Mouse (Mus musculus): ENCODE results near the gene Map6. TPM values are rescaled to one million over a fixed set of nuclear protein-coding genes. Genes with fewer than 3 reads are reported as not detected.
A peak's percentile ranks its signal among the peaks of the same experiment; 100 is the strongest.

The Map6 gene
- polyA plus RNA-seq, 1 experiment = 0.12 TPM

DNA sequence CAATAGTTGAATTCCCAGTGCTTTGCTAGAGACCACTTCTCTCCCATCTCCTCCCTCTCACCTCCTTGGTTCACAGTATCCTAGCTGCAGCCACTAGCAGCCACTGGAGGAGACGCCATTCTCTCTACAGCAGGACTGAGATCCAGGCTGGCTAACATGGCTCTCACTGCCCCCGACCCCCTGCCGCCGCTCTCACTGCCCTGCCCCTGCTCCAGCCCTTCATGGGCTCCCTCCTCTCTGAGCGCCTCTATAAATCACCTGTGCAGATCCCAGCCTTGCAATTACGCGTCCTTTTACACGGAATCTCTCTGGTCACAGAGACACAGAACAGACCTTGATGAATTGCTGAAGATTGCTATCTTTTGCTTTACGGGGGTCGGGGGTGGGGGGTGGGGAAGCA lies 57.6 kb downstream of the Map6 start:
- Histone ChIP-seq H3K9me3 (no peaks in the 10 kb centered on the region), H3K36me3 (replicated peaks; ENCODE audit: low read length) (no peaks in the 10 kb centered on the region), H3K4me1 (no peaks in the 10 kb centered on the region), H3K27me3 (replicated peaks) (peaks cover 90% of the 10 kb centered on the region), H3K4me3 (replicated peaks) (no peak overlapping the region)
- TF ChIP-seq FLI1 (IDR thresholded peaks at IDR 0.05; ENCODE audit: low read length) = no peak
- no peak for TF ChIP-seq GATA1 (IDR thresholded peaks at IDR 0.05; ENCODE audit: borderline replicate concordance, low read length)

DNA sequence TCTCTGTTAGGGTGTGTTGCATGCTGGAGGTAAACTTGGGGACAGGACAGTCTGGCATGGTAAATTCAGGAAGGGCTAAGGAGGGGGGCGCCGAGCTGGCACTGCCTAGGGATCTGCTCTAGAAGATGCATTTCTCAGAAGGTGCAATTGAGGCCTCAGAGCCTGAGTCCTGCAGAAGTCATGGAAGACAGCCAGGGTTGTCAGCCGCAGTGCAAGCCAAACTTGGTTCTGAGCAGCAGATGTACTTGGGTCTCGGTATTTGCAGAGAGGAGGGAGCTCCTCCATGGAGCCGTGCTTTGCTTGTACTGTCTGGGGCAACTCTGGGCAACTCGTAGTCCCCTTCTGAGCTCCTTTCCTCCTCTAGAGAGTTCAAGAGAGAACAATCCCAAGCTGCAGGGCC lies 58.9 kb downstream of the Map6 start:
- H3K4me3 ChIP-seq (replicated peaks) = no peak overlapping the region
- TF ChIP-seq FLI1 (IDR thresholded peaks at IDR 0.05; ENCODE audit: low read length) (no peak), GATA1 (IDR thresholded peaks at IDR 0.05; ENCODE audit: borderline replicate concordance, low read length) (no peak)
- H3K4me1 ChIP-seq = no peaks in the 10 kb centered on the region
- H3K9me3 ChIP-seq = no peaks in the 10 kb centered on the region
- peaks cover 90% of the 10 kb centered on the region for H3K27me3 ChIP-seq (replicated peaks)
- H3K36me3 ChIP-seq (replicated peaks; ENCODE audit: low read length) = no peaks in the 10 kb centered on the region

DNA sequence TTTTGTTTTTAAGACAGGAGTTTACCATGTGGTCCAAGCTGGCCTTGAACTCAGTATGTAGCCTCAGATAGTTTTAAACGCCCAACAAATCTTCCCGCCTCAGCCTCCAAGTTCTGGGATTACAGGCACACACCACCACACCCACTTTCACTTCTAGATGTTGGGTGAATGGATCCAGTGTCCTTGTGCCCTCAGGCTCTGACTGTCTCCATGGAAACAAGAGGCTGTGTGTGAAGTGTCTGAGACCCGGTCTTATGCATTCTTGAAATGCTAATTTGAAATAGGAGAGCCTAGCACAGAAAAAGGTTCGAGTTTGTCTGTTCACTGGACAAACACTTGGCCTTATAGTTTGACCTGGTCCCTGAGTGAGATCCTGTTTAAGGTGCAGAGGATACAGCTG lies 61.6 kb downstream of the Map6 start:
- Histone ChIP-seq H3K4me1 (peaks cover 7% of the 10 kb centered on the region), H3K9me3 (no peaks in the 10 kb centered on the region), H3K4me3 (replicated peaks) (no peak overlapping the region), H3K36me3 (replicated peaks; ENCODE audit: low read length) (no peaks in the 10 kb centered on the region), H3K27me3 (replicated peaks) (peaks cover 69% of the 10 kb centered on the region)
- TF ChIP-seq FLI1 (IDR thresholded peaks at IDR 0.05; ENCODE audit: low read length) (no peak), GATA1 (IDR thresholded peaks at IDR 0.05; ENCODE audit: borderline replicate concordance, low read length) (no peak)

DNA sequence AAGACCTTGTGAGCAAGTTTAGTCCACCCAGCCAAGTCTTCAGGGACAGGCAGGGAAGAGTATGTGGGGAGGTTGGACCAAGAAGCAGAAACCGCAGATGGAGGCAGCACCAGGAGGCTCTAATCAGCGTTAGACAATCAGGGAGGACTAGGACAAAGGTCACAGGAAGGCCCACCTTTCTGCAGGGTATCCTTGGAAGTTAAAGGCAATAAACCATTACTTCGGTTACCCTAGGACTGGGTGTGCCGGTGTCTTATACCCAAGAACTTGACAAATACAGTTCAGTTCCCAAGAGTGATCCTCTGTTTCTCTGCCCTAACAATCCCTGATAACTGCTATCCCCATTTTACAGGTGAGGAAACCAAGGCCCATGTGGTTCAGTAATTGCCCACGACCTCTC lies 62.8 kb downstream of the Map6 start:
- no peak for TF ChIP-seq GATA1 (IDR thresholded peaks at IDR 0.05; ENCODE audit: borderline replicate concordance, low read length)
- TF ChIP-seq FLI1 (IDR thresholded peaks at IDR 0.05; ENCODE audit: low read length) = no peak
- no peaks in the 10 kb centered on the region for H3K9me3 ChIP-seq
- H3K36me3 ChIP-seq (replicated peaks; ENCODE audit: low read length) = no peaks in the 10 kb centered on the region
- H3K27me3 ChIP-seq (replicated peaks) = peaks cover 66% of the 10 kb centered on the region
- no peak overlapping the region for H3K4me3 ChIP-seq (replicated peaks)
- H3K4me1 ChIP-seq = peaks cover 7% of the 10 kb centered on the region

DNA sequence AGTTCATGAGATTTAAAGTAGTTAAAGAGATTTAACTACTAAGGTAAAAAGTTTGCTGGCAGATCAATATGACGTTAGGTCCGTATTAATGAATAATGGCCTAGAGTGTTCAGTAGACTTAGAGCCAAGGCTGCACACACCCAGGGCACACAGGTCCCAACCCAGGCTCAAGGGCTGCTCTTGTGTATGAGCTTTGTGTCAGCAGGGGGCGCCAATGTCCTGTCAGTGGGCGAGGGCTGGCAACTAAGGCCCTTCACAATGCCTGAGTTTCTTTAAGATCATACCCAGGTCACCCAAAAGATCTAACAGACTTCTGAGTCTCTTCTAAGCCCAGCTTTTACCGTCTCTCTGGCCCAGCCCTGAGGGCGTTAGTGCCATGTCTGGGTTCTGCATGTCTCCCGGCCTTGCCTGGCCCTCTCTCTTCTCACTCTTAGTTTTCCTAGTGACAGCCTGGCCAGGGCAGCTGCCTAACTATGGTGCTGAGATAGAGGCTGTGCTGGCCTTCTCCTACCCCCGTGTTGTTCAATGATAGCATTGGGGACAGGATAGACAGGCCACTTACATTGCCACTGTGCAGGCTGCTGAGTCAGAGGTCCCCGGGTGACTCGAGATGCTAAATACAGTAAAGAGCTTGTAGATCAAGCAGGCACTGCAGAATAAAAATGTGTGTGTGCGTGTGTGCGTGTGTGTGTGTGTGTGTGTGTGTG lies 65.7 kb downstream of the Map6 start:
- Histone ChIP-seq H3K4me3 (replicated peaks) (no peak overlapping the region), H3K36me3 (replicated peaks; ENCODE audit: low read length) (no peaks in the 10 kb centered on the region), H3K9me3 (peaks cover 13% of the 10 kb centered on the region), H3K27me3 (replicated peaks) (peaks cover 66% of the 10 kb centered on the region), H3K4me1 (peaks cover 7% of the 10 kb centered on the region)
- TF ChIP-seq FLI1 (IDR thresholded peaks at IDR 0.05; ENCODE audit: low read length) (no peak), GATA1 (IDR thresholded peaks at IDR 0.05; ENCODE audit: borderline replicate concordance, low read length) (no peak)

DNA sequence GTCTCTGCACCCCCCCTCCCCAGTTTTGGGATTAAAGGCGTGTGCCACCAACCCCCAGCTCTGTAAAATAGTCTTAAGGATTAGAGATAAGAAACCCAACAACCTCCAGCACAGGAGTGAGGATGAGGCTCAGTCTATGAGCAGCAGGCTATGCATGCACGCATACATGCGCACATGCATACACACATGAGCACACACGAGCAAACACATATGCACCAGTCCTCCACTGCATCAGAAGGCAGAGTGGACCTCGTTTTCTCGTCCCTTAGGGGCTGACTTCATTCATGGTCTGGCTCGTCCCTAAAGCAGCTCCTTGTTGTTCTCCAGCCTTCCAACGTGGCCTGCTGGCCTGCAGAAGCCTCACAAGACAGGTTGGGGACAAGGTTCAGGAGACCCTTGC lies 73.5 kb downstream of the Map6 start:
- Histone ChIP-seq H3K4me1 (no peaks in the 10 kb centered on the region), H3K36me3 (replicated peaks; ENCODE audit: low read length) (no peaks in the 10 kb centered on the region), H3K9me3 (peaks cover 14% of the 10 kb centered on the region), H3K4me3 (replicated peaks) (no peak overlapping the region), H3K27me3 (replicated peaks) (peaks cover 81% of the 10 kb centered on the region)
- TF ChIP-seq FLI1 (IDR thresholded peaks at IDR 0.05; ENCODE audit: low read length) = no peak

DNA sequence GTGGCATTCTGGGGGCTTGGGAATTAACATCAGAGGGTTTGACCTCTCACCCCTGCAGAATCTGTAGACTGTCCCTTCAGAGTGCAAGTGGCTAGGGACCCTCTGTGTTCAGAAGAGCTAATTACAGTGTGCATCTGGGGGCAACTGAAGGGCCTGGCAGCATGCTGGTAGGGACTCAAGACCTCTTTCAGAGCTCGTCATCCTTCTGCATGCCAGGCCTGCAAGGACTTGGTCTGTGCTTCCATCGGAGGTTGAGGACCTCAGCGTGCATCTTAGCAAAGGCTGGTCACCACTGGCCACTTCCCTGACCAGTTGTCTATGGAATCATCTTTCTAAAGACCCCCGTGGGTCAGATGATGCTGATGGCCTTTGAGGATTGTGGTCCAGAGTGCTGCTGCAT lies 76.3 kb downstream of the Map6 start:
- Histone ChIP-seq H3K27me3 (replicated peaks) (peaks cover 72% of the 10 kb centered on the region), H3K36me3 (replicated peaks; ENCODE audit: low read length) (no peaks in the 10 kb centered on the region), H3K9me3 (0 out of 2 replicates have a peak, but pooled peaks cover 6% of the 10 kb centered on the region), H3K4me1 (no peaks in the 10 kb centered on the region), H3K4me3 (replicated peaks) (no peak overlapping the region)
- TF ChIP-seq FLI1 (IDR thresholded peaks at IDR 0.05; ENCODE audit: low read length) (no peak), GATA1 (IDR thresholded peaks at IDR 0.05; ENCODE audit: borderline replicate concordance, low read length) (no peak)

DNA sequence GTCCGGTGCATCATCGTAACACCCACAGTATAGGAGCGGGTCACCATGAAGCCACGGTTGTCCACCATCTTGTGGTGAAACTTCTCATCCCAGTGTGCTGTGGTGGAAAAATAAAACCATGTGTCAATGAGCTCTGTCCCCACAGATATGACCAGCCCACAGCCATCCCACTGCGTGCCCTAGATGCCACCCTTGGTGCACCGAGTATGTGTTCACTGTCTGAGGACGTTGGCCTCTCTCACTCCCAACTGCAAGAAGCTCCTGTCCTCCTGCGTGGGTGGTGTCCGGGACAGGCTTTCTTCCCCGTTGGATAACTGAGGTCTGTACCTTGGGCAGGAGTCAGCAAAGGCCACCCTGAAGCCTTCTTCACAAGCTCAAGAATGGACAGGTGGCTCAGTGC lies 80.0 kb downstream of the Map6 start:
- Histone ChIP-seq H3K4me1 (peaks cover 5% of the 10 kb centered on the region), H3K27me3 (replicated peaks) (peaks cover 76% of the 10 kb centered on the region), H3K36me3 (replicated peaks; ENCODE audit: low read length) (no peaks in the 10 kb centered on the region), H3K4me3 (replicated peaks) (no peak overlapping the region), H3K9me3 (0 out of 2 replicates have a peak, but pooled peaks cover 6% of the 10 kb centered on the region)
- no peak for TF ChIP-seq FLI1 (IDR thresholded peaks at IDR 0.05; ENCODE audit: low read length)
- no peak for TF ChIP-seq GATA1 (IDR thresholded peaks at IDR 0.05; ENCODE audit: borderline replicate concordance, low read length)

DNA sequence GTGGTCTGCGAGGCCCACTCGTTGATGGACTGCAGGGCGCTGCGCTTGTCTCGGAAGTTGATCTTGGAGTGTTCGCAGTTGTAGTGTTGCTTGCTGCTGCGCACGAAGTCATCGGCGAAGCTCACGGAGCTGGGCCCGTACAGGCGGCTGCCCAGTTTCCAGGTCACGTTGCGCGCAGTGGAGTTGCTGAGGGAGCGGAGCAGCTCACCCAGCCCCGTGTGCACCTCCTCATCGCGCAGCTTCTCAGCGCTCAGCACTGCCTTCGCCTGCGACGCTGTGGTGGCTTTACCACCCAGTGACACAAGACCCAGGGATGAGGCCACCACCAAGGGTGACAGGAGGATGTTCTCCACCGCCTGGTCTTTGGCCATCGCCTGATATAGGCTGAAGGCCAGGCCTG lies 81.6 kb downstream of the Map6 start:
- Histone ChIP-seq H3K4me1 (peaks cover 10% of the 10 kb centered on the region), H3K9me3 (0 out of 2 replicates have a peak, but pooled peaks cover 6% of the 10 kb centered on the region), H3K27me3 (replicated peaks) (peaks cover 80% of the 10 kb centered on the region), H3K4me3 (replicated peaks) (peak overlapping the region; percentile 12), H3K36me3 (replicated peaks; ENCODE audit: low read length) (no peaks in the 10 kb centered on the region)
- TF ChIP-seq GATA1 (IDR thresholded peaks at IDR 0.05; ENCODE audit: borderline replicate concordance, low read length) (no peak), FLI1 (IDR thresholded peaks at IDR 0.05; ENCODE audit: low read length) (no peak)

DNA sequence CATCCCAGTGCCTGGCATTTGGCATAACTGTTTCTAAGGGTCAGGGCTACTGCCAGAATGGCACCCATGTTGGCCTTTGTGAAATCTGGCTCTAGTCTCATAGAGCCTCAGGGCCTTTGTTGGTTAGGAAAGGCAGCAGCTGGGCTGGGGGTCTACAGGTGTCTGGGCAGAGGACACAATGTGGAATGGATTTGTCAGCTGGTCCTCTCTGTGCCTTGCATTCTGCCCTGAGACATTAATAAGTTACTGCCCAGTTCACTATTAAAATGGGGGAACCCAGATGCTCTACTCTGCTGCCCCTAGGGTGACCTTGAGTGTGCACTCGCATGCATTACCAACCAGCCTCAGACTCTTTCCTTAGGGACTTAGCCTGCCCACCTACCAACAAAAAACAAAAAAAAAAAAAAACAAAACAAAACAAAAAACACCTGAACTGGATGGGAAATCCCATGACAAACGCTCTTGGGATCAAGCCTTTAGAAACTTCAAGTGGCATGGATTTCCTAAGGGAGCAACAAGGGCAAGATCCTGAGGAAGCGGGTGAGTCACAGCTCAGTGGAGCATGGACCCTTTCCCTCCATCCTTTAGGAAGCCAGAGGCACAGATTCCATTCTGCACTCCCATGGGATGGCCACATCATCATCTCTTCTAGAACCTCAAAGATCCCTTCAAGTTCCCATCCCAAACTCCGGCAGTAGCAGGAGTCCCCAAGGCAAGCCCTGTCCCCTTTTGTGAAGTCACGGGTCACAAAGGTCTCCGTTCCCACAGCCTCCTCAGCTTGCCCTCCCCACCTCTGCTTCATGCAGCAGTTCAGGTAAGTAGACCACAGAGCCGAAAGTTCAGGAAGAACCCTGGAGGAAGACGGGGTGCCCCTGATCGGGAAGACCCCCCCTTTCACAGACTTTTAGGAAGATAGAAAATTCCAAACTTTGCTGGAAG lies 82.8 kb downstream of the Map6 start:
- peaks cover 10% of the 10 kb centered on the region for H3K4me1 ChIP-seq
- 0 out of 2 replicates have a peak, but pooled peaks cover 6% of the 10 kb centered on the region for H3K9me3 ChIP-seq
- H3K4me3 ChIP-seq (replicated peaks) = no peak overlapping the region
- H3K27me3 ChIP-seq (replicated peaks) = peaks cover 79% of the 10 kb centered on the region
- no peaks in the 10 kb centered on the region for H3K36me3 ChIP-seq (replicated peaks; ENCODE audit: low read length)
- TF ChIP-seq GATA1 (IDR thresholded peaks at IDR 0.05; ENCODE audit: borderline replicate concordance, low read length) = no peak
- TF ChIP-seq FLI1 (IDR thresholded peaks at IDR 0.05; ENCODE audit: low read length) = no peak

Measured in megakaryocyte, embryonic 14.5 days (primary cell).